Mouse (Mus musculus) midbrain, embryonic 16.5 days (tissue): Measurements from ENCODE around the gene Nrg3. TPM values are rescaled to one million over a fixed set of nuclear protein-coding genes. Genes with fewer than 3 reads are reported as not detected.
A peak's percentile ranks its signal among the peaks of the same experiment; 100 is the strongest.

Source experiments
- ATAC-seq: fragments of 200-750 bp; cut with Nextera tagmentation; 2 replicates; pipeline ENCODE4 v1.8.0; 2017; ENCODE audit warnings: moderate TSS enrichment
- H3K27ac ChIP-seq: fragments of 300-500 bp; sonication (generic); 2 replicates; pipeline ENCODE4 v1.5.1; 2014; ENCODE audit warnings: mild to moderate bottlenecking, low read length, mixed read lengths
- H3K27me3 ChIP-seq: fragments of 300-500 bp; sonication (generic); 2 replicates; pipeline ENCODE4 v1.6.1; 2014; ENCODE audit warnings: low read depth, low read length, mixed read lengths; ENCODE audit not compliant: control insufficient read depth, insufficient read depth
- H3K36me3 ChIP-seq: fragments of 300-500 bp; sonication (generic); 2 replicates; pipeline ENCODE4 v1.6.1; 2014; ENCODE audit warnings: mild to moderate bottlenecking, low read length, moderate library complexity, mixed read lengths; ENCODE audit not compliant: control insufficient read depth, insufficient read depth
- H3K4me1 ChIP-seq: fragments of 300-500 bp; sonication (generic); 2 replicates; pipeline ENCODE4 v1.6.1; 2014; ENCODE audit warnings: mild to moderate bottlenecking, low read length, mixed read lengths; ENCODE audit not compliant: control insufficient read depth, insufficient read depth
- H3K4me2 ChIP-seq: fragments of 300-500 bp; sonication (generic); 2 replicates; pipeline ENCODE4 v1.6.1; 2014; ENCODE audit warnings: mild to moderate bottlenecking, low read length, mixed read lengths
- H3K4me3 ChIP-seq: fragments of 300-500 bp; sonication (generic); 2 replicates; pipeline ENCODE4 v1.5.1; 2014; ENCODE audit warnings: low read depth, mild to moderate bottlenecking, low read length, moderate library complexity, mixed read lengths
- H3K9ac ChIP-seq: fragments of 300-500 bp; sonication (generic); 2 replicates; pipeline ENCODE4 v1.6.1; 2014; ENCODE audit warnings: low read depth, low read length, mixed read lengths
- H3K9me3 ChIP-seq: fragments of 300-500 bp; sonication (generic); replicated peaks from 2 replicates; pipeline ENCODE4 v1.6.1; 2014; ENCODE audit warnings: mild to moderate bottlenecking, low read length, mixed read lengths; ENCODE audit not compliant: control insufficient read depth, poor library complexity, severe bottlenecking
- WGBS: fragments of 180-500 bp; shearing (Covaris S2); extraction: QIAGEN DNeasy Blood & Tissue Kit; methylation state at CpG from one replicate; pipeline ENCODE4 v1.1.7; 2014; 5-methylcytosine and 5-hydroxymethylcytosine counted together
- polyA plus RNA-seq: library from polyadenylated mRNA; unstranded; fragments of >200 nt; fragmentation: Nextera tagmentation; extraction: Ambion mirVana; gene quantifications from 2 replicates; pipeline ENCODE4 v1.2.1, GENCODE M21; 2015

Gene Nrg3
- polyA plus RNA-seq, 1 experiment from 2014 or later: 12.9 TPM

DNA sequence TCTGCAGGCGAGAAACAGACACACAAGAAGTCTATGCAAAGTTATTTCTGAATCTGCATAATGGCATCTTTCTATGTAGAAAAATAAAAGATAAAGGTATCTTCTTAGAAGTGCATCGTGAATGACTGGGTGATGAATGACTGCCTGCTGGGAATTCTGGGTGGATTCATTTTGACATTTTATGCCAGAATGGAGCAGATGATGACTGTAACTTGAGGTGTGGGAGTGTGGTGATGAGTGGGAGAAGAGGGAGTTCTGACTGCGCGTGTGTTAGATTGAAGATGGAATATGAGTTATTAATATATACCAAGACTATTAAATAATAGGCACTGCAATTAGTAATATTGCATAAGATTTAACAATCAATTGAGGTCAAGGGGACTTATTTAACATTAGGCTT lies 208.5 kb downstream of the Nrg3 start:
- H3K27ac ChIP-seq: no peak overlapping the region

GRCm38 (mm10) chr14:39261016-39261415 lies 211.9 kb downstream of the Nrg3 start:
- Histone ChIP-seq H3K9me3 (no peaks in the 10 kb centered on the region), H3K4me2 (no peak overlapping the region), H3K27ac (no peak overlapping the region), H3K27me3 (no peaks in the 10 kb centered on the region), H3K9ac (no peak overlapping the region), H3K4me3 (no peak overlapping the region), H3K36me3 (no peaks in the 10 kb centered on the region), H3K4me1 (no peaks in the 10 kb centered on the region)
- ATAC-seq: no peak
- WGBS: 81% methylated on average over 1 of the region's 1 CpGs

More for the DNA sequence above, 208.5 kb downstream of the Nrg3 start:
- Histone ChIP-seq H3K4me3 (no peak overlapping the region), H3K4me1 (no peaks in the 10 kb centered on the region), H3K9ac (no peak overlapping the region), H3K36me3 (no peaks in the 10 kb centered on the region), H3K9me3 (no peaks in the 10 kb centered on the region), H3K27me3 (no peaks in the 10 kb centered on the region), H3K4me2 (no peak overlapping the region)
- 87% methylated on average over 4 of the region's 4 CpGs for WGBS
- no peak for ATAC-seq

- no peak for ATAC-seq
- no peak overlapping the region for H3K9ac ChIP-seq
- 46% methylated on average over 1 of the region's 1 CpGs for WGBS
- H3K4me2 ChIP-seq: no peak overlapping the region
- H3K27ac ChIP-seq: no peak overlapping the region
- H3K27me3 ChIP-seq: no peaks in the 10 kb centered on the region
- H3K4me3 ChIP-seq: no peak overlapping the region
- H3K4me1 ChIP-seq: no peaks in the 10 kb centered on the region
- H3K36me3 ChIP-seq: no peaks in the 10 kb centered on the region
- H3K9me3 ChIP-seq: no peaks in the 10 kb centered on the region
Measured at GRCm38 (mm10) chr14:39255391-39255790, 217.5 kb downstream of the Nrg3 start.

GRCm38 (mm10) chr14:39240267-39240666 lies 232.6 kb downstream of the Nrg3 start:
- no peak for ATAC-seq
- Histone ChIP-seq H3K27ac (no peak overlapping the region), H3K4me1 (no peaks in the 10 kb centered on the region), H3K27me3 (no peaks in the 10 kb centered on the region), H3K4me2 (no peak overlapping the region), H3K4me3 (no peak overlapping the region), H3K36me3 (no peaks in the 10 kb centered on the region), H3K9ac (no peak overlapping the region), H3K9me3 (no peaks in the 10 kb centered on the region)
- WGBS: 71% methylated on average over 2 of the region's 2 CpGs

DNA sequence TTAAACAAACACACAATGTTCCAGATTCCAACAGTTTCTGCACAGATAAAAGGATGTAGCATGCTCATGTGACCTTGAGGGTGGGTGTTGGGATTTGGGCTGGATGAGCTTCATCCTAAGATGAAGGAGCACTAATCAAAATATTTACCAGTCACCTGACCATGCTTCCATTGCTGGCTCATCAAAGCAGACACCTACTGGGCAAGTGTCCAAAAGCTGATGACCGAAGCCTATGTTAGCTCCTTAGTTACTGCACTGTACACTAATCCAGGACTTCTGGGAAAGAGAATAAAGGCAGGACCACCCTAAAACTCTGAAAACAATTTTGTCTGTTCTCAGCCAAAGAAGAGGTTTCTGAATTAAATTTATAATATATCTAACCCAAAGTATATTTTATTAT lies 261.4 kb downstream of the Nrg3 start:
- no peaks in the 10 kb centered on the region for H3K36me3 ChIP-seq
- no peaks in the 10 kb centered on the region for H3K4me1 ChIP-seq
- no peak overlapping the region for H3K4me2 ChIP-seq
- 63% methylated on average over 1 of the region's 1 CpGs for WGBS
- no peak overlapping the region for H3K4me3 ChIP-seq
- H3K27ac ChIP-seq: no peak overlapping the region
- no peaks in the 10 kb centered on the region for H3K27me3 ChIP-seq
- no peak for ATAC-seq
- no peak overlapping the region for H3K9ac ChIP-seq
- H3K9me3 ChIP-seq: no peaks in the 10 kb centered on the region

- Histone ChIP-seq H3K4me1 (no peaks in the 10 kb centered on the region), H3K4me2 (no peak overlapping the region), H3K27me3 (no peaks in the 10 kb centered on the region), H3K9me3 (no peaks in the 10 kb centered on the region), H3K27ac (no peak overlapping the region), H3K4me3 (no peak overlapping the region), H3K9ac (no peak overlapping the region), H3K36me3 (no peaks in the 10 kb centered on the region)
- WGBS: 85% methylated on average over 5 of the region's 5 CpGs
- no peak for ATAC-seq
Measured at GRCm38 (mm10) chr14:39191946-39192345, 280.9 kb downstream of the Nrg3 start.

DNA sequence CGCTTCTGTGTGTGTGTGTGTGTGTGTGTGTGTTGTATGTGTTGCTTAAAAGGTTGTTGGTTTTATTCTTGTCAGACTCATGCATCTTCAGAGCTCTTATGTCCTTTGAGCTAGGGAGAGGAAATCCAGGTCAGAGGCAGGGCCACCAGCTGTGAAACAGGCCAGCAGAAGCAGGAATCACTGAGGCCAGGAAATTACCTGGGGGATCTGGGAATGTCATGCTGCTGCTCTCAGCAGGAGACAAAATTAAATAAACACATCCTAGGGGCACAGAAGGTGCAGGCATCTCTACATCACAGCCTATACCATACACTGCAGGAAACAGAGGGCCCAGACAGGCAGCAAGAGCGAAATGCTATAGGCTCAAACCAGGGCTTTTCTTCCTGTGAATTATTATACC lies 299.2 kb downstream of the Nrg3 start:
- H3K4me1 ChIP-seq: peaks cover 6% of the 10 kb centered on the region; the same call in 1 of the 2 replicates
- H3K9me3 ChIP-seq: no peaks in the 10 kb centered on the region
- H3K36me3 ChIP-seq: no peaks in the 10 kb centered on the region
- H3K9ac ChIP-seq: no peak overlapping the region
- ATAC-seq: peak; percentile 45; the same call in 1 of the 2 replicates
- no peak overlapping the region for H3K4me2 ChIP-seq
- WGBS: 68% methylated on average over 2 of the region's 2 CpGs
- H3K27me3 ChIP-seq: no peaks in the 10 kb centered on the region
- peak overlapping the region; percentile 57 for H3K27ac ChIP-seq
- no peak overlapping the region for H3K4me3 ChIP-seq

GRCm38 (mm10) chr14:39160140-39160539 lies 312.7 kb downstream of the Nrg3 start:
- Histone ChIP-seq H3K9ac (no peak overlapping the region), H3K4me2 (no peak overlapping the region), H3K9me3 (no peaks in the 10 kb centered on the region), H3K27ac (no peak overlapping the region), H3K36me3 (no peaks in the 10 kb centered on the region), H3K4me1 (no peaks in the 10 kb centered on the region), H3K27me3 (no peaks in the 10 kb centered on the region), H3K4me3 (no peak overlapping the region)
- WGBS: 84% methylated on average over 3 of the region's 3 CpGs
- ATAC-seq: no peak

- H3K36me3 ChIP-seq: no peaks in the 10 kb centered on the region
- no peak overlapping the region for H3K4me3 ChIP-seq
- no peak overlapping the region for H3K4me2 ChIP-seq
- no peak overlapping the region for H3K27ac ChIP-seq
- no peaks in the 10 kb centered on the region for H3K9me3 ChIP-seq
- 46% methylated on average over 1 of the region's 1 CpGs for WGBS
- H3K4me1 ChIP-seq: no peaks in the 10 kb centered on the region
- H3K27me3 ChIP-seq: no peaks in the 10 kb centered on the region
- ATAC-seq: no peak
- no peak overlapping the region for H3K9ac ChIP-seq
Measured at GRCm38 (mm10) chr14:39155462-39155861, 317.4 kb downstream of the Nrg3 start.

DNA sequence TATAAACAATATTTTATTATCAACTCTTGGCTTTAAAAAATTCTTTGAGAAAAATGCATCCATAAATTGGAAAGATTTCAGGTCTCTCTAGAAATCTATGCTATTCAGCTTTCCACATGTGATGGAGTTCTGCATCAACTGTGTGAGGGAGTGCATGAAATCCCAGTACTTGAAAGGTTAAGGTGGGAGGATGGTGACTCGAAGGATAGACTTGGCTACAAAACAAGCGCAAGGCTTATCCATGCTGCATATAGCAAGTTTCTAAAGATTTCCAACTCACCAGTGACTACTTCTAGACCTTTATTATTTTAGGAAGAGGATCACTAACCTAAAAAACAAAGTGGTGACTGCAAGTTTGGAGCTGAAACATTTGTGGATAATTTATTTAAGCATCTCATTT lies 343.1 kb downstream of the Nrg3 start:
- Histone ChIP-seq H3K4me3 (no peak overlapping the region), H3K4me2 (no peak overlapping the region), H3K36me3 (no peaks in the 10 kb centered on the region), H3K4me1 (no peaks in the 10 kb centered on the region), H3K27ac (no peak overlapping the region), H3K27me3 (no peaks in the 10 kb centered on the region), H3K9ac (no peak overlapping the region), H3K9me3 (no peaks in the 10 kb centered on the region)
- 95% methylated on average over 2 of the region's 2 CpGs for WGBS
- no peak for ATAC-seq
